Mouse (Mus musculus) hematopoietic stem cell, adult 5-6 weeks (primary cell): Measurements from ENCODE around the gene Wdr48. TPM values are rescaled to one million over a fixed set of nuclear protein-coding genes. Genes with fewer than 3 reads are reported as not detected.

ENCODE experiments used
- ATAC-seq, 2 experiments: fragments of 125-278 bp in 1 of 2; replicated peaks in 1 of 2; 2 replicates each; pipeline ENCODE4 v1.8.0; 2016 to 2017; ENCODE audit warnings: inconsistent platforms in 2 of 2, mild to moderate bottlenecking in 2 of 2, moderate number of reproducible peaks in 2 of 2, low read depth in 1 of 2, moderate TSS enrichment in 1 of 2; ENCODE audit not compliant: low FRiP score in 2 of 2, poor library complexity in 2 of 2, severe bottlenecking in 2 of 2, insufficient read depth in 1 of 2, low TSS enrichment in 1 of 2
- total RNA-seq: library from RNA; stranded (forward); fragments of 172-1452, 232-1000 nt; gene quantifications from 2 replicates; pipeline ENCODE4 v1.2.3, GENCODE M21; 2017

Gene Wdr48
- total RNA-seq: 48.0 and 55.6 TPM in 2 replicates

DNA sequence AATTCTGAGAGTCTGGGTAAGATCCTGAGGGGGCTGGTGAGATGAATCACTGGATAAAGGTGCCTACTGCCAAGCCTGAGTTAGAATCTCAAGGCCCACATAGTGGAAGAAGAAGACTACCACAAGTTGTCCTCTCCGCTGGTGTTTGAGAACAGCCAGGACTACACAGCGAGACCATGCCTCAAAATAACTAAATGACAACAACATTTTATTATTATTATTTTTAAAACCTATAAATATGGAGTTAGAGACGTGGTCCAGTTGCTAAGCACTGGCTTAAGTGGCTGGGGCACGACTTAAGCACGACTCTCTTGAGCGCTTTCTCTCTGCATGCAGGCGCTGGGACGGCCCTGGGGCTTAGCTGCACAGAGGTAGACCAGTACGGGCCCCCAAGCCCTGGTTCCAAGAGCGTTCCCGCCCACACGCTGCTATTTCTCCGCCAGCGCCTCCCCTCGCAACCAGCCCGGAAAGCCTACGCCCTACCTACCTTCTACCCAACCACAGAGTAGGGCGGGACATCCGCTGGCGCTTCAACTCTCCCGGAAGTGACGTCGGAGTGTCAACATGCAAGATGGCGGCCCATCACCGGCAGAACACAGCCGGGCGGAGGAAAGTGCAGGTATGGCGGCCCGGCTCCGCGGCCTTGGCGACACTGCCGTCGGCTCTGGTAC lies at the start of gene Wdr48:
Gene Wdr48, plus strand, starts transcription at position 540 of the 671 bp plus-strand sequence.
- ATAC-seq: peak; percentile 97 to 99

DNA sequence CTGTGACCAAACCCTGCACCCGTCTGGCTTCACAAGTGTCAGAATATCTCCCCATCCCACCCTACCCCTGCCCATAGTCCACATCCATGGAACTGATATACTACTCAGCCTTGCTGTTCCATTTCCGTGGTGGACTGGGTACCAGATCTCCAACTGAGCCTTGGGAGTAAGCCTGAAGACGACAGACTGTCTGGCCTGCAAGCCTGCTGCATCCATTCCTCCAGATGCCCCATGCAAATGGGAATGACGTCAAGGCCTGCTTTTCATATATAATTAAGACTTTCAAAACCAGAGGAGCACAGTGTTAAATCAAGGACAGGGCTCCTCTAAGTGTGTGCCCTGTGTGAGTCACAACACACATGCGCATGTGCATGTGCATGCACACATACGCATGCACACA lies 47.5 kb upstream of the Wdr48 start:
- no peak for ATAC-seq

DNA sequence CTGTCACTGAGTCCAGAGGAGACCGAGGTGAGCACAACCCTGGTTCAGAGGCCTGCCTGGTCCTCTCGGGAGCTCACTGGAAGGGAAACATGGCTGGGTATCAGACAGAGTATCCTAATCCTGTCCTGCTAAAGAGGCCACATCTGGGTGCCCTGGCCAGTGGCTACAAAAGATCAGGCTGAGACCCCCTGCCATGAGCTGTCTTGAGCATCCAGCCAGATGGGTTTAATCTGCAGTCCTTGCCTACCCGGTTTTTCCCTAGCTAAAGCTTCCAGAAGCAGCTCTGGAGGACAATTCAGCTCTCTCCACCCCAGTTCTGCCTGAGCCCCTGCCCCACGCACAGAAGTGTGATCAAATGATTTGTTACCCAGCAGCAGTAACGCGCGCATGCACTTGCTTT lies 46.0 kb upstream of the Wdr48 start:
- no peak for ATAC-seq

DNA sequence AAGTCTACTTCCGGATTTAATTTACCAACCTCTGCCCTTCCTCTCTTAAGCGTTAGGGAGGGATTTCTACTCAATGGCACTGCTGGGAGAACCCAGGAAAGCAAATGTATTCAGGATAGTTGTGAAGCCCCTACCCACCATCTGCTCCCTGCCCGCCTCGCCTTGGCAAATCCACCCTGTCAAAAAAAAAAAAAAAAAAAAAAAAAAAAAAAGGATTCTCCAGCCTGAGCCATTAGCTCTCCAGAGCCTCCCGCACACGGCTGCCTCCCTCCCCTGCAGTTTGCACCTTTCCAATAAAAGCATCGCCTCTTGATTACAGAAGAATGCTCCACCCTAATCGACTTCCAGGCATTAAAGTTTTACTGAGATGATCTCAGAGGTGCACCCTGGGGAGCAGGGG lies 45.5 kb upstream of the Wdr48 start:
- no peak for ATAC-seq

DNA sequence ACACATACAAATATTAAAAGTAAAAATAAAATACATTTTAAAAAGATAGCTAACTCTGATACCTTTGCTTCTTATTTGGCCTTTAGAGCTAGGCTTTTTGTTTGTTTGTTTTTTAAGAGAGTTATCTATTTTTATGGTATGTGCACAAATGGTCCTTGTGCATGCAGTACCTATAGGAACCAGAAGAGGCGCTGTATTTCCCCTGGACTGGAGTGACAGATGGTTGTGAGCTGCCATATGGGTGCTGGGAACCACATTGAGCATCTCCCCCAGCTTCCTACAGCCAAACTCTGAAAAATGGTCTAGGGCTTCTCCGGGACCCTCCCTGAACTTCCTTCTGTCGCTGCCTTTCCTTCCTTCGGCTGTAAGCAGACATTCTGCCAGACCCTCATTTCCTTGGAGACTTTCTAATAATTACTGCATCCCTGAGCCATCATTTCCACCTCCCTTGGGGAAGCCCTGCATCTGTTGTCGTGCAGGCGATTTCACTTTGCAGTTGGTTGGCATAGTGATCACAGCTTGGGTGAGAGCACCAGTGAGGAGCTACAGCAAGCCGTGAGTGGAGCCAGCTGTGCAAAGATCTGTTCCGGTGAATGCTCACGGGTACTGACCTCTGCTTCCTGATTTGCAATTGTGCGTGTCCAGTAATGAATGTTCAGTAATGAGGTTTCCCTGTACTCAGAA lies 42.2 kb upstream of the Wdr48 start:
- ATAC-seq: no peak

DNA sequence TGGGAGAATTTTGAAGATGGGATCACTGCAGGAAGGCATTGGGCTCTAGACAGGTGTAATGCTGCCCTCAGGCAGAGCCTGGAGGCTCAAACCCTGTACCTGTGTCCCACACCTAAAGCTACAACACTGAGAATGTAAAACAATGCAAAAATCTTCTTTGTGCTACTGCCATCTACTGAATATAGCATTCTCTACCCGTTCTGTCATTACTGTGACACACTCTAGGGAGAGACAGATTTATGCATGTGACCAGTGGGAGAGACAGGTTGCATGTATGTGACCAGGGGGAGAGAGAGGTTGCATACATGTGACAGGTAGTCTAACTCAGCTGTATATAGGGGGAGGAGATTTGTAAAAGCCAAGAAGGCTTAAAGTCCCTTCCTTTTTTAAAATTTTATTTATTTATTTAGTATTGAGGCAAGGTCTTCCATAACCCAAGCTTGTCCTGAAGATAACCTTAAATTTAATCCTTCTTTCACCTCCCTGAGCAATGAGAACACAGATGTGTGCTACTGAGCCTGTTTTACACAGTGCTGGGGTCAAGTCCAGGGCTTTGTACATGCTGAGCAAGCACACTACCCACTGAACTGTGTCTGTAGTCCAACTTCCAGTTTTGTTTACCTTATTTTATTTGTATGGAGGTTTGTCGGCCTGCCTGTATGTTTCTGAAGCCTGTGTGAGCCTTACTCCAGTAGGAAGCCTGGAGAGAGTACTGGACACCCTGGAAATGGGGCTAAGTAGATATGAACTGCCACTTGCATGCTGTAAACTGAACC lies 41.4 kb upstream of the Wdr48 start:
- no peak for ATAC-seq

DNA sequence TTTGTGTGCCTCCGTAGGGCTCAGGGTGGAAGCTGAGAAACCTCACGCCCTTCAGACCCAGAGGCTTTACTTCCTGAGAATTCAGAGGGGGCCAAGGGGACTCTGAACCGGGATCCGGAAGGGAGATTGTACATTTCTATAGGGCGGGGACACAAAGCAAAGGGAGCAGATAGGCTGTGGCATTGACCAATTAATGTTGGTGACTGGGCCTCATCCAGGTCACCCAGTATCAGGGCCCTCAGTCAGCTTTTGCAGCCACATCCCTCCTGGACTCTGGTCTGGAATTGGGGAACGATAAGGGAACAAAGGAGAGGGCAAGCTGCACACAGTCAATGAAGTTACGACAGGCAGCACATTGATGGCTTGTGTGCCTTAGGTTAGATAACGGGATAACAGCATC lies 40.5 kb upstream of the Wdr48 start:
- ATAC-seq: no peak

DNA sequence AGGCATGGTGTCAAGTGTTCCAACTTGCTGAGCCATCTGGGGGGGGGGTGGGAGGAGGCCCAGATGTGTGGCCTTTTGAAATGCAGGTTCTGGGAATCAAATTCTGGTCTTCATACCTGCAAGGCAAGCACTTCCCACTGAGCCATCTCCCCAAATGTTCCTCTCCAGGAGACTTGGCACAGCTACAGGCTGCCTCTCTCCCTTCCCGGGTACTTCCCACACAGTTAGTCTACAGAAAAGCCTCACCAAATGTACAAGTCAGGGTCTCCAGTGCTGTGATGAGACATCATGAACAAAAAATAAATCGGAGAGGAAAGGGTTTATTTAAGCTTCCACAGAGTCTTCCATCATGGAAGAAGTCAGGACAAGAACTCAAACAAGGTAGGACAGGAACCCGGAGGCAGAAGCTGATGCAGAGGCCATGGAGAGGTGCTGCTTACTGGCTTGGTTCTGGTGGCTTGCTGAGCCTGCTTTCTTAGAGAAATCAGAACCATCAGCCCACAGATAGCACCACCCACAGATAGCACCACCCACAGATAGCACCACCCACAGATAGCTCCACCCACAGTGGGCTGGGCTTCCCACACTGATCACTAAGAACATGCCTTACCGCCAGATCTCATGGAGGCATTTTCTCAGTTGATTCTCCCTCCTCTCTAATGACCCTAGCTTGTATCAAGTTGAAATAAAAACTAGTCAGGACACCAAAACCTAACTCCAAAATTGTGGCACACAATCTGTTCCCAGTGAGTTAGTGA lies 7.4 kb upstream of the Wdr48 start:
- no peak for ATAC-seq

DNA sequence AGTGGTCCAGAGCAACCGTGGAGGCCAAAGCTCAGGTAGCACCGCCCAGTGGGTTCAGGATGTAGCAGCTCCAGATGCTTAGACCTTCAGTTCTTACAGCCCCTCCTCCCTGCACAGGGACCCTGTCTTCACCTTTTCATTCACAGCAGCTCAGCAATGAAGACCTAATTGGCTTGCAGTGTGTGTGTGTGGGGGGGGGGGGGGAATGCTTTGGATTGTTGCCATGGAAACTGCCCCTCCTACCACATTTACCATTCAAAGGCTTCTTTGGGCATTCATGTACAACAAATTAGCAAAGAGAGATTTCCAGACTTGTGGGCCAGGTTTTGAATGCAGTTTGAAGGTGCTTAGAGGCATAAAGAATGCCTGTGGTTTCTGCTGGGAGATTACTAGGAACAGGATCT lies 5.8 kb upstream of the Wdr48 start:
- ATAC-seq: no peak

DNA sequence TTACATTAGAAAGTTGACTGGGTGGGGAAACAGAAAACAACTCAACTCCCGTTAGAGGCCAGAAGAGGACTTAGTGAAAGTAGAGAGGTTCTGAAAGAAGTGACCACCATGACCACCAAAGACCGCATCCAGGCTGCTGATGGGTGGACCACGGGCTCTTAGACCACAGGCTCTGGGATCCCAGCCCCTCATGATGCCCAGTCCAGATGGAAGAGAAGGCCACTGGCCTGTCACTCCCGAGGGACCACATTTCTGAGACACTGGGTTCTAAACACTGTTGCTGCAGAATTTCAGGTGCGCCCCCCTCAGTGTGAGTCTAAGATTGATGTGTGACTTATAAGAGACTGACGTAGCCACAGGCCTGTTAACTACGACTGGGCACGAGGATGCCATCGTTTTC lies 5.2 kb upstream of the Wdr48 start:
- no peak for ATAC-seq

DNA sequence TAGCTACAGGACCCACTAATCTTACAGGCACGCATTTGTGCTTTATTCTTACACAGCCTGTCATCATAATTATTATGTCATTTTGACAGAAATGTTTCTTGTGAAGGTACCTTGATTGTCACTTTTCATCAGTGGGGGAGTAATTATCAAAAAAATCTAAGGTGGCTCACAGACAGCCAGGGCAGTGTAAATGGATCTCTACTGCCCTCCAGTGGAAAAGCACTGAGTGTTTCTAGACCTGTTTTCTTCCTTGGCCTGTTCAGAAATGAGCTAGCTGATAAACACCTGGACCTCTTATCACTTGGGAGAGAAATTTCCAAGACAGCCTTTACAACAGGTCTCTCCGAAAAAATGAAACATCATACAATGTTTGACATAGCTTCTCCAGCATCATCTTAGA lies 4.0 kb upstream of the Wdr48 start:
- no peak; a peak in 1 of 4 replicates for ATAC-seq

DNA sequence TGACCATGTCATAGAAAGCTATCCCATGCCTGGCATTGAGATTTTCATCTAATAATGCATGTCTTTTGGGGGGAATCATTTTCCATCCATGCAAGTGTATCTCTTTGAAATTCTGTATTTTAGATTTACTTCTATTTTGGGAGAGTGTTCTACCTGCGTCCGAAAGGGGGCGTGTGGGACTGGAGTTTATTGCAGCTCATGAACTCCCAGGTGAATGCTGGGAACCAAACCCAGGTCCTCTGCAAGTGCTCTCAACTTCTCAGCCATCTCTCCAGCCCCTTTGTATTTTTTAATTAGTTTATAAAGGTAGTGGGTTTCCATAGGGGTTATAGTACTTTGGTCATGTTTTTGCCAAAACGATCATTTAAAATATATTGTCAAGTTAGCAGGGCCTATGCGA lies 797 bp upstream of the Wdr48 start:
- ATAC-seq: no peak

DNA sequence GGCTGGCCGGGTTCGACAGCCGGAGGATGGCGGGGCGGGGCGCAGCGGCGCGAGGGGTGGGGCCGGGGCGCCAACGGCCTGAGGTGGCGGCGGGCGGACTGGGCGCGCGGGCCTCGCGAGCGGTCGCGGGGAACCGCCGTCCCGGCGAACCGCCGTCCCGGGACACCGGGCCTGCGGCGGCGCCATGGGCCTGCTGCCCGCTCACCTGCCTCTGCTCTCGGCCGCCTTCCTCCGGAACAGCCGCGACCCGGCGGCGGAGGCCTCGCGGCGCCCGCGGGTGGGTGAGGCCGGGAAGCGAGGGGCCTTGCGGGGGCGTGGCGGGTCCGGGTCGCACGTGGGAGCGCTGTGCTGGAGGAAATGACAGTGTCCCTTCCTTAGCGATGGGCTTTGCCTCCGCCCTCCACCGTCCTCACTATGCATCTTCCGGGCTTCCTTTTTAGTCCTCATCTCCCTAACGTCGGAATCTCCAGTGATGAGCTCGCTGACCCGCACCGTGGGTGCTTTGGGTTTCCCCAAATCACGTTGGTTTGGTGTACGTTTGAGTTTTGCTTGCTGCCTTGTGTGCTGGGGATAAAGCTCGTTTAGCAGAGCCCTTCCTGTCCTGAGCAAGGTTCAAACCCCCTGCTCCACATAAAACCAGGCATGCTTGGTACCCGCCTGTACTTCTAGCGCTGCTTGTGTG lies 503 bp downstream of the Wdr48 start:
- ATAC-seq: peak in 1 of 2 experiments; percentile 49; a peak in 2 of 4 replicates

DNA sequence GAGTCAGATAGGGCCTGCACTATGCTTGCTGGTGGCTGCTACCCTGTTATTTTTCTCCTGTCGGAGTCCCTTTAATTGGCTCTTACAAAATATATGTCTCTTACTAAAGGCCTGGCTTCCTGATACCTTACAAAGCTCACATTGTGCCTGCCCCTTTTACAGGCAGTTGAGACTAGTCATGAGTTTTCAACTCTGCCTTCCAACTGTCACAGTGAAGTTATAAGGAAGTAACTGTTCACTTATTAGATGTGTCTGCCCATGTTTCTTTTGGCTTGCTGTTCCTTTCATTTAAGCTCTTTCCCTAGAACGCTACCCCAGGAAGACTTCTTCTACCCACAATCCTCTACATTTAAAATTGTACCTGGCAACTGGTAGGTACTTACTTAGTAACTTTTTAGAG lies 4.8 kb downstream of the Wdr48 start:
- no peak for ATAC-seq

DNA sequence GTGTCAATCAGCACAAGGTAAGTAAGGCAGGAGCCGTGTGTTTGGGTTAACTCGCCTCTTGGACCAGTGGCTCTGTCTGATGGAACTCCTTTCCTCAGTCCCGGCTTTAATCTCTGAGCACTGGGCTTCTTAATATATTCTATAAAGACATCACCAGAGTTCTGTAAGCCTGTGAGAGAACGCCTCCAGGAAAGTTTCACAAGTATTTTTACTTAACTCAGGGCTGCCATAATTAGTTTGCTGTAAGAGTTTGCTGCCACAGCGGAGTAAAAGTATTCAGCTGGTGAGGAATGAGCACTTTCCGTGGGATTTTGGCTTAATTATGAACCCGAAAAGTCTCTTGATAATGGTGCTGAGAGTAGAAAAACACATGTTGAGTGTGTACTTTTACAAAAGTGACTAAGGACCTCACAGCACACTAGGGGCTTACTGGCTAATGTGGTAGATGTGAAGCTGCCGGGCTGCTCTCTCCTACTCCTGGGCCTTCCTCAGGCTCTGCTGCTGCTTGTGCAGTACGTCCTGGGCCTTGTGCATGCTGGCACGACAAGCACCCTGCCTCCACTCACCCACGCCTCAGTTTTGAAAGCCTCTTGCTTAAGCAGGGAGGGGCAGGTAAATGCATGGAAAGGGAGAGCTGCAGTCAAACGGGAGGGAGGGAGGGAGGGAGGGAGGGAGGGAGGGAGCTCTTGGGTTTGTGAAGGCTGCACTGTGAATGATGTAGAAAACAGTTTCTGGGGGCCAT lies 7.9 kb downstream of the Wdr48 start:
- no peak for ATAC-seq

DNA sequence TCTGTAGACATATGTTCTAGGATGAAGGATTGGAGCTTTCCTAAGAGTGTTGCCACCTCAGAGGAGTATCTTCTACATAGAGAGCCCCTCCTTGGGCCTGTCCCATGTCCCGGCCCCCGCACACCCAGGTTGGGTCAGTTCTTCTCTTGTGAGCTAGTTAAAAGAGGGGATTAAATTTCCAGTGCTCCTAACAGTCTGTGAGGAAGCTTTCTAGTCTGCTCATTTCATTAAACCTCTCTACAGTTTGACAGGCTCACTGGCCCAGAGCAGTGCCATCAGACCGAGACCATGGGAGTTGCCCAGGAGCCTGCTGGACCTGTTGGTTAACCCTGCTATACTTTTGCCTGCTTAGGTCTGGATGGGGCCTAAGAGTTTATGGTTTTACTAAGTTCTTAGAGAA lies 14.0 kb downstream of the Wdr48 start:
- ATAC-seq: no peak

DNA sequence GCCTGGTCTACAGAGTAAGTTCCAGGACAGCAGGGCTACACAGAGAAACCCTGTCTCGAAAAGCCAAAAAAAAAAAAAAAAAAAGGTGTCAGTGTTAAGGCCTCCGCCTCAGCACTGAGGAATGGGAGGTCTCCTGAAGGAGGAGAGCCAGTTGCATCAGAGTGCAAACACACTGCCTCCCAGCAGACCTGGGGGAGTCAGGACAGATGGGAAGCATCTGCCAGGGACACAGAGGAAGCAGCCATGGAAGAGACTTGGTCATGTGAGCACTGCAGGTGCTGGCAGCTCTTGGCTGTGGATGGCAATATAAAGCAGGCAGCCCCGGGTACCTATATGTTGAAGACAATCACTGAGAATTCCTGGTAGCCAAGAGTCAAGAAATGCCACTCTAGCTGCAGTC lies 15.3 kb downstream of the Wdr48 start:
- ATAC-seq: no peak
